Mouse (Mus musculus) forebrain, embryonic 14.5 days (tissue): Measurements from ENCODE around the gene Crip1. TPM values are rescaled to one million over a fixed set of nuclear protein-coding genes. Genes with fewer than 3 reads are reported as not detected.
"Not testable (repeated sequence)": the region's sequence is repeated elsewhere in the genome, so short reads cannot be mapped to it uniquely, and the experiment has no call there.

Experiments
- ATAC-seq: fragments of 200-750 bp; cut with Nextera tagmentation; 2 replicates; pipeline ENCODE4 v1.8.0; 2017; ENCODE audit warnings: mild to moderate bottlenecking, moderate library complexity
- DNase-seq: peaks from one replicate; pipeline ENCODE4 v3.0.0-alpha.2; 2015; ENCODE audit warnings: low spot score
- H3K27ac ChIP-seq: fragments of 300-500 bp; sonication (generic); 2 replicates; pipeline ENCODE4 v1.5.1; 2014; ENCODE audit warnings: low read depth, mild to moderate bottlenecking, control low read depth, low read length, moderate library complexity
- H3K27me3 ChIP-seq: fragments of 300-500 bp; sonication (generic); replicated peaks from 2 replicates; pipeline ENCODE4 v1.6.1; 2014; ENCODE audit warnings: low read length, control low read depth, mixed read lengths; ENCODE audit not compliant: control insufficient read depth, insufficient read depth
- H3K36me3 ChIP-seq: fragments of 300-500 bp; sonication (generic); 2 replicates; pipeline ENCODE4 v1.6.1; 2014; ENCODE audit warnings: low read length, control low read depth; ENCODE audit not compliant: control insufficient read depth, insufficient read depth
- H3K4me1 ChIP-seq: fragments of 300-500 bp; sonication (generic); 2 replicates; pipeline ENCODE4 v1.6.1; 2014; ENCODE audit warnings: antibody characterized with exemption, low read length, control low read depth; ENCODE audit not compliant: control insufficient read depth, insufficient read depth
- H3K4me2 ChIP-seq: fragments of 300-500 bp; sonication (generic); 2 replicates; pipeline ENCODE4 v1.6.1; 2014; ENCODE audit warnings: mild to moderate bottlenecking, control low read depth, low read length
- H3K4me3 ChIP-seq: fragments of 300-500 bp; sonication (generic); 2 replicates; pipeline ENCODE4 v1.5.1; 2014; ENCODE audit warnings: low read depth, low read length, control low read depth
- H3K9ac ChIP-seq: fragments of 300-500 bp; sonication (generic); 2 replicates; pipeline ENCODE4 v1.6.1; 2014; ENCODE audit warnings: mild to moderate bottlenecking, low read length, control low read depth, moderate library complexity
- H3K9me3 ChIP-seq: fragments of 300-500 bp; sonication (generic); replicated peaks from 2 replicates; pipeline ENCODE4 v1.6.1; 2016; ENCODE audit warnings: low read length, control low read depth, mixed read lengths; ENCODE audit not compliant: control insufficient read depth
- WGBS: fragments of 180-500 bp; shearing (Covaris S2); extraction: QIAGEN DNeasy Blood & Tissue Kit; methylation state at CpG from one replicate; pipeline ENCODE4 v1.1.7; 2014; 5-methylcytosine and 5-hydroxymethylcytosine counted together
- polyA plus RNA-seq: library from polyadenylated mRNA; unstranded; fragments of >200 nt; fragmentation: Nextera tagmentation; extraction: Ambion mirVana; gene quantifications from 2 replicates; pipeline ENCODE4 v1.2.1, GENCODE M21; 2014

Crip1 gene
- polyA plus RNA-seq, 1 experiment from 2014 or later, result 46.1 TPM

DNA sequence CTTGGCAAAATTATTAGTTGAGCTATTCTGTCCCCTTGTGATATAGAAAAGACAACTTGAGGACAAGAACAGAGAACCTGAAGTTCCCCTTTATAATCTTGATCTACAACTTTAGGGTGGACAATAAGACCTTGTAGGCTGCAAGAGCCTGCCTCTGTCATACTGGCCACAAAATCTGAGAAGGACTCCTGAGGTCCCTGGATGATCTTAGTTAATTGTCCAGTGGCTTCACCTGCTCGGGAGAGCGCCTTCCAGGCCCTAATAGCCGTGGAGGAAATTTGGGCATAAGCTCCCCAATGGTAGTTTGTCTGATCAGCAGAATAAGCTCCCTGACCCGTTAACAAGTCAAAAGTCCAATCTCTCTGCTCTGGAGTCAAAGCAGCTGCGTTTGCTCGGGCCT lies 53.0 kb downstream of the Crip1 start:
- not testable (repeated sequence) for DNase-seq, H3K4me1 ChIP-seq, H3K36me3 ChIP-seq, H3K27me3 ChIP-seq, ATAC-seq, H3K4me3 ChIP-seq, H3K9ac ChIP-seq, H3K9me3 ChIP-seq, H3K27ac ChIP-seq, H3K4me2 ChIP-seq
- WGBS, result 93% methylated on average over 3 of the region's 6 CpGs

DNA sequence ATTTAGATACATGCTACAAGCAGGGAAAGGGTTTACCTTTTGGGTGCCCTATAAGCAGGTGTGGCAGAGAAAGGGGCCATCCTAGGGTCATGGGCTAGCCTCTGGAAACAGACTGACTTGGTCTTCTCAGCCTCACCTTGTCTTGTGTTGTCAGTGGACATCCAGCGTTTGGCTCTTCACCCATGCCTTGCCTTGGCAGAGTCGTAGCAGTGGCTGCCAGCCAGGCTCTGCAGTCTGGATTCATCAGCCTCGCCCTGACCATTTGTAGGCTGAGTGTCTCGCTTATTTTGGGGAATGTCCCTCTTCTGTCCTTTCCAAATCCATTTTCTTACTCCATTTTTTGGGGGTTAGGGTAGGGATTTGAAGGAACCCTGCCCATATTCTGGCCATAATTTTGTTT lies 55.2 kb downstream of the Crip1 start:
- no peaks in the 10 kb centered on the region for H3K9me3 ChIP-seq
- H3K4me3 ChIP-seq, result no peak overlapping the region
- DNase-seq (no peak), ATAC-seq (no peak)
- H3K4me1 ChIP-seq, result no peaks in the 10 kb centered on the region
- H3K27me3 ChIP-seq, result no peaks in the 10 kb centered on the region
- H3K4me2 ChIP-seq, result no peak overlapping the region
- H3K9ac ChIP-seq, result no peak overlapping the region
- H3K36me3 ChIP-seq, result no peaks in the 10 kb centered on the region
- 92% methylated on average over 4 of the region's 4 CpGs for WGBS
- no peak overlapping the region for H3K27ac ChIP-seq

DNA sequence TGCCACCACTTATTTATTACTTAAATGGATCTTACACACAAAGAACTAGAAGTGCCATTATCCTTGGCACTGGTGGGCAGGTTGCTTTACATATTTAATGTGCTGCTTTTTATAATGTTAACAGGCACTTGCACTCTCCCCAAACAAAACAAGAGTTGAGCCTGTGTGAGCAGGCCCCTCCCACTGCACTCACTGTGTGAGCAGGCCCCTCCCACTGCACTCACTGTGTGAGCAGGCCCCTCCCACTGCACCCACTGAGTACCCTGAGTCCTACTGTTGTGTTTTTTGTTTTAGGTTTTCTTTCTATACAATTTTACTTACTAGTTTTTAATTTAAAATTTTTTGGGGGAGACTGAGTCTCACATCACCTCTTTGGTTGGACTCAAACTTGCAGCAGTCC lies 55.9 kb downstream of the Crip1 start:
- Histone ChIP-seq H3K27ac (no peak overlapping the region), H3K4me3 (no peak overlapping the region), H3K4me1 (no peaks in the 10 kb centered on the region), H3K9ac (no peak overlapping the region), H3K36me3 (no peaks in the 10 kb centered on the region), H3K27me3 (no peaks in the 10 kb centered on the region), H3K9me3 (no peaks in the 10 kb centered on the region), H3K4me2 (no peak overlapping the region)
- ATAC-seq (no peak), DNase-seq (no peak)

Other genes with a start within 250 kb of the Crip1 start
- gene Jag2, start 216.5 kb upstream of the Crip1 start, polyA plus RNA-seq, result 5.3 and 7.5 TPM in 2 replicates
- 62.8 and 75.9 TPM in 2 replicates for gene Nudt14, start 204.2 kb upstream of the Crip1 start, polyA plus RNA-seq
- gene Btbd6, start 169.8 kb upstream of the Crip1 start, polyA plus RNA-seq, result 35.0 and 37.5 TPM in 2 replicates
- 43.0 and 51.0 TPM in 2 replicates for gene Brf1, start 145.6 kb upstream of the Crip1 start, polyA plus RNA-seq
- 16.1 and 21.6 TPM in 2 replicates for gene Pacs2, start 131.8 kb upstream of the Crip1 start, polyA plus RNA-seq
- not detected in 2 replicates for gene Tex22, start 71.8 kb upstream of the Crip1 start, polyA plus RNA-seq
- 16.6 and 18.7 TPM in 2 replicates for gene Mta1, start 48.0 kb upstream of the Crip1 start, polyA plus RNA-seq
- gene Crip2, start 6.1 kb upstream of the Crip1 start, polyA plus RNA-seq, result 354 and 404 TPM in 2 replicates
- gene Tedc1, start 10.1 kb downstream of the Crip1 start, polyA plus RNA-seq, result 9.5 and 10.2 TPM in 2 replicates
- 28.9 and 31.5 TPM in 2 replicates for gene Tmem121, start 39.6 kb downstream of the Crip1 start, polyA plus RNA-seq